Mouse (Mus musculus) hindbrain, embryonic 13.5 days (tissue): ENCODE data around the gene Ifitm6. TPM values are rescaled to one million over a fixed set of nuclear protein-coding genes. Genes with fewer than 3 reads are reported as not detected.
"Not testable (repeated sequence)": the region's sequence is repeated elsewhere in the genome, so short reads cannot be mapped to it uniquely, and the experiment has no call there.

ENCODE experiments used
- ATAC-seq: fragments of 200-750 bp; cut with Nextera tagmentation; 2 replicates; pipeline ENCODE4 v1.8.0; 2017; ENCODE audit warnings: moderate TSS enrichment; ENCODE audit not compliant: low FRiP score
- H3K27ac ChIP-seq: fragments of 300-500 bp; sonication (generic); 2 replicates; pipeline ENCODE4 v1.5.1; 2015; ENCODE audit warnings: inconsistent platforms, mild to moderate bottlenecking, moderate library complexity
- H3K27me3 ChIP-seq: fragments of 300-500 bp; sonication (generic); 2 replicates; pipeline ENCODE4 v1.6.1; 2015; ENCODE audit warnings: mild to moderate bottlenecking, inconsistent platforms
- H3K36me3 ChIP-seq: fragments of 300-500 bp; sonication (generic); 2 replicates; pipeline ENCODE4 v1.6.1; 2015; ENCODE audit warnings: mild to moderate bottlenecking, inconsistent platforms
- H3K4me1 ChIP-seq: fragments of 300-500 bp; sonication (generic); replicated peaks from 2 replicates; pipeline ENCODE4 v1.6.1; 2015; ENCODE audit warnings: inconsistent platforms
- H3K4me2 ChIP-seq: fragments of 300-500 bp; sonication (generic); 2 replicates; pipeline ENCODE4 v1.6.1; 2015; ENCODE audit warnings: inconsistent platforms, mild to moderate bottlenecking, moderate library complexity
- H3K4me3 ChIP-seq: fragments of 300-500 bp; sonication (generic); 2 replicates; pipeline ENCODE4 v1.5.1; 2015; ENCODE audit warnings: mild to moderate bottlenecking, inconsistent platforms
- H3K9ac ChIP-seq: fragments of 300-500 bp; sonication (generic); 2 replicates; pipeline ENCODE4 v1.6.1; 2015; ENCODE audit warnings: mild to moderate bottlenecking, inconsistent platforms
- H3K9me3 ChIP-seq: fragments of 300-500 bp; sonication (generic); 2 replicates; pipeline ENCODE4 v1.6.1; 2016; ENCODE audit warnings: inconsistent platforms
- WGBS: fragments of 180-500 bp; shearing (Covaris S2); methylation state at CpG from one replicate; pipeline ENCODE4 v1.1.7; 2015; 5-methylcytosine and 5-hydroxymethylcytosine counted together
- polyA plus RNA-seq: library from polyadenylated mRNA; unstranded; fragments of >200 nt; fragmentation: Nextera tagmentation; extraction: Ambion mirVana; gene quantifications from 2 replicates; pipeline ENCODE4 v1.2.1, GENCODE M21; 2015

Gene Ifitm6
- polyA plus RNA-seq, 1 experiment from 2014 or later = 0.53 TPM

DNA sequence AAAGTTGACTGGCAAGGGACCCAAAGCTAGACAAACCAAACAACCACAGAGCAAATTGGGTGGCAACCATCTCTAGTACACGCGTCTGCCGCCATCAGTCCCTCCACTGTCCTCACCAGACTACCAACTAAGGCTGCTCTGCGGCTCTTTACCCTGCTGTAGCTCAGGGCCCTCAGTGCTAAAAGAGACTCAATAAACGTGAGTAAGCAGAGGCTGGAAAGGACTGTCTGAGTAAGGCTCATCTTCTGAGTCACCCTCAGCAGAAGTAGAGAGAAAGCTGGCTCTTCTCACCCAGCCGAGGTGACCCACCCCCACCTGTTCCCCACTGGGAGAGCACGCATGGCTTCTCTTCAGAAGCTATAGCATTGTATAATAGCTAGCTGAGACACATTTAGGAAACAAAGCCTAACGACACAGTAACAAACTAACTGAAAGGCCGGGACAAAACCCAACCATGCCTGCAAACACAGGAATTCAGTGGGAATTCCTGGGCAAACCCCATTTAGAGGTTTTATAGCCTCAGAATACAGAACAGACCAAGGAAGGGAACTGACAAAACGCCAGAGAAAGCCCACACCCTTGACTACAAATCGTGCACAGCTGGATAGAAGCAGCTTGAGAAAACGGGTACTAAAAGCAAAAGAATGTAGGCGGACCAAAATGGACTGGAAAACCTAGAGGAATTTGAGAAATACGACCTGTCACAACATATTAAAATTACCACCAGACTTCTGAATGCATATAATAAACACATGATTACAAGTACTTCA lies 44.1 kb downstream of the Ifitm6 start:
- Histone ChIP-seq H3K27me3 (peaks cover 14% of the 10 kb centered on the region; the same call in 1 of the 2 replicates), H3K9ac (no peak overlapping the region), H3K9me3 (no peaks in the 10 kb centered on the region), H3K4me1 (peaks cover 9% of the 10 kb centered on the region; the same call in 1 of the 2 replicates), H3K4me3 (no peak overlapping the region), H3K36me3 (no peaks in the 10 kb centered on the region), H3K27ac (no peak overlapping the region), H3K4me2 (no peak overlapping the region)
- ATAC-seq = no peak
- 18% methylated on average over 14 of the region's 14 CpGs for WGBS

DNA sequence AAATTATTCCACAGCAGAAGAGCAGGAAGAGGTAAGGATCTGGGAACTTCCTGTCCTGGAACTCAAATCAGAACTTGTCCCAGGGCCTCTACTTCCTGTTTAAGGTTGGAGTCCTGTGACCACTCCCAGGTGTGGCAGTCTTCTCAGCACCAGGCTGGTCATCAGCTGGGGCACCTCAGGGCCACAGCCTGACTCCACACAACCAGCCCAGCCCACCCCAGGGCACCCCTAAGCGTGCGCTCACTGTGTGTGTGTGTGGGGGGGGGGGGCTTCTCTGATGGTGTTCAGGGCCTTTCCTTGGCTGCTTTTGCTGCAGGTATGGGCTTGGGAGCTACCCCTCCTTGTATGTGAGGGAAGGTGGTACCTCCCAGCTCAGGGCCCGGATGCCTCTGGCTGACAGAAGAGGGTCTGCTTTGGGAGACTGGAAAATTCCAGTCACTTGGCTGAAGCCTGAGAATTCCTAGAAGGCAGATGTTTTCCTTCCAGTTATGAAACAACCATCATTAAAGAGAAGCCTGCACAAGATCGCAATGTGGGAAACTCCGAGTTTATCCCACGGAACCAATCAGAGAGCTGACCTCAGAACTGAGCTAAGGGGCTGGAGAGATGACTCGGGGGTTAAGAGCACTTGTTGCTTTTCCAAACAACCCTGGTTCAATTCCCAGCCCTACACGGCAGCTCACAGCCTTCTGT lies 46.1 kb downstream of the Ifitm6 start:
- no peak overlapping the region for H3K9ac ChIP-seq
- no peak overlapping the region for H3K4me2 ChIP-seq
- no peak for ATAC-seq
- no peaks in the 10 kb centered on the region for H3K9me3 ChIP-seq
- no peak overlapping the region for H3K27ac ChIP-seq
- peaks cover 23% of the 10 kb centered on the region for H3K27me3 ChIP-seq
- H3K36me3 ChIP-seq = no peaks in the 10 kb centered on the region
- no peak overlapping the region for H3K4me3 ChIP-seq
- 87% methylated on average over 8 of the region's 8 CpGs for WGBS
- H3K4me1 ChIP-seq = peaks cover 9% of the 10 kb centered on the region; the same call in 1 of the 2 replicates

DNA sequence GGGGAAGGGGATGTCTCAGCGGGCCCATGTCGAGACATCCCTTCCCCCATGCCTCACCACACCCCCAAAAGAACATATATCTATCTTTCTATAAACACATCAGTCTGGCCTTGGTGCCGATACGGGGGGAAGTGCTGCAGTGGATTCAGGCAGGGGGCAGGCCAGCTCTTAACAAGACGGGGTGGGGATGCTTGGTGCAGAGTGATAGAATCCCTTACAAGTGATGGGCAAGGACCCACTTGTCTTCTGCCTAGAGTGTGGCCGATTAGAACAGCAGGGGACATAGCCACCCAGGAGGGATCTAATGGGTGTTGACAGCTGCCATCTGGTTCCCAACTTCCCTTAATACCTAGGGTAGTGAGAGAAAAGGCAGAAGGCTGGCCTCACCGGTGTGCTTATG lies 46.8 kb downstream of the Ifitm6 start:
- H3K9ac ChIP-seq = no peak overlapping the region
- H3K4me2 ChIP-seq = no peak overlapping the region
- no peaks in the 10 kb centered on the region for H3K9me3 ChIP-seq
- 45% methylated on average over 7 of the region's 7 CpGs for WGBS
- no peaks in the 10 kb centered on the region for H3K36me3 ChIP-seq
- H3K27me3 ChIP-seq = peaks cover 23% of the 10 kb centered on the region
- ATAC-seq = no peak
- H3K4me3 ChIP-seq = no peak overlapping the region
- H3K4me1 ChIP-seq = peaks cover 9% of the 10 kb centered on the region; the same call in 1 of the 2 replicates
- H3K27ac ChIP-seq = no peak overlapping the region

DNA sequence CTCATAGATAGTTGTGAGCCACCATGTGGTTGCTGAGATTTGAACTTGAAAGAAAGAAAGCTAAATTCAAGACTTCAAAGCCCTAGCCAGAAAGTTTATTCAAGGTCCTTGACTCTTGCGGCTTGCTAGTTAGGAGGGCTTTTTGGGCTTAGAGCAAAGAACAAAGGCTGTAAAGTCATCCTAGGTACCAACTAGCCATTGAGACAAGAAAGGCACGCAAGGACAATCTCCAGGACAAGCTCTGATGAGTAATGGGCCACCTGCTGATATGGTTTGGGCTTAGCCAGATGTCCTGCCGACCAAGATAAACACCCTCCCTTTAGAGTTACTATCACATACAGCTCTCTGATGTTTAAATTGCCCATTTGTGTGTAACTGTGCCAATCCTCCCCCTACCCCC lies 49.0 kb downstream of the Ifitm6 start:
- H3K9ac ChIP-seq, ATAC-seq, H3K36me3 ChIP-seq, H3K9me3 ChIP-seq, H3K4me3 ChIP-seq, H3K4me2 ChIP-seq, H3K4me1 ChIP-seq, H3K27ac ChIP-seq: not testable (repeated sequence)
- 16% methylated on average over 3 of the region's 3 CpGs for WGBS
- peaks cover 21% of the 10 kb centered on the region for H3K27me3 ChIP-seq

DNA sequence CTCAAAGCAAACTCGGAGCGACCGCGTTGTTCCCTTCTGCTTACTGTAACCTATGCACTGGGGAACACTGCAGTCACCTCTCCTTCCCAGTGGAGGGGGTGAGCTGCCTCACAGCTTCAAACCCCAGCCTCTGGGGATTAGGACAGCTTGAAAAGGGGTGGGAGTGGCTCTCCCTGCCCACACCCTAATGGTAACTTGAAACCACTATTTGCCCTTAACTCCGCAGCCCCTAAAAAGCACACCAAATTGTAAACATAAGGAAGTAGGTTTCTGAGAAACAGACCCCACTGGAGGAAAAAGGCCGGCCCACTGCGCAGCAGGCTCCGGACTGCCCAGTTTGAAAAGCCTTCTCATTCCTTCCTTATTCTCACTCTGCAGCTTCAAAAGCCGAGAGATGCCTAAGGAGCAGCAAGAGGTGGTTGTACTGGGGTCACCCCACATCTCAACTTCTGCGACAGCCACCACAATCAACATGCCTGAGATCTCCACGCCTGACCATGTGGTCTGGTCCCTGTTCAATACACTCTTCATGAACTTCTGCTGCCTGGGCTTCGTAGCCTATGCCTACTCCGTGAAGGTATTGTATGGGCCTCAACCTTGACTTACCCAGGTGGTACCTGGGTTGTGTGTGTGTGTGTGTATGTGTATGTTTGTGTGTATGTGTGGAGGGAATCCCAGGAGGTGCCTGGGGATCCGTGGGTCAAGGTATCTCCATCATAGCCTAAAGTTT lies 49.7 kb downstream of the Ifitm6 start:
- Histone ChIP-seq H3K9ac (no peak overlapping the region), H3K27me3 (peaks cover 21% of the 10 kb centered on the region), H3K36me3 (no peaks in the 10 kb centered on the region), H3K27ac (no peak overlapping the region), H3K4me3 (no peak overlapping the region), H3K4me2 (no peak overlapping the region), H3K9me3 (no peaks in the 10 kb centered on the region), H3K4me1 (no peaks in the 10 kb centered on the region)
- WGBS = 7% methylated on average over 14 of the region's 14 CpGs
- no peak for ATAC-seq

DNA sequence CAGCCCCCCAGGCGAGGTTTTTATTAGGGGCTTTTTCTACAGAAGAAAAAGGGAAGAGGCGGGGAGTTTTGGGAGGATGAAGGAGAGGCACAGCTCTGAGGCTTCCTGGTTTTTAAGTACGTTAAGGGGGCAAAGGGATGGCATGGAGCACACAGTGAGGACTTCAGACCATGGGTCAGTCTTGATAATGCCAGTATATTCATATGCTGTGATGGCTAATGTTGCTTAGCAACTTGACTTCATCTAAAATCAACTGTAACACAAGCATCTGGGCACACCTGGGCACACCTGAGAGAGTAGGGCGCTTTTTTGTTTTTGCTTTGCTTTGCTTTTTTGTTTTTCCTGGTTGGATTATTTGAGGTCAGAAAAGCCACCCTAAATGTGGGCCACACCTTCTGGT lies 50.8 kb downstream of the Ifitm6 start, which contains the start of gene Ifitm1:
Gene Ifitm1, plus strand, starts transcription at position 301 of the 400 bp plus-strand sequence.
- 90% methylated on average over 4 of the region's 4 CpGs for WGBS
- H3K9me3 ChIP-seq = no peaks in the 10 kb centered on the region
- no peak within 1 kb of the TSS for H3K4me3 ChIP-seq
- no peak within 1 kb of the TSS for H3K4me2 ChIP-seq
- peaks cover 21% of the 10 kb centered on the region for H3K27me3 ChIP-seq
- no peak for ATAC-seq
- no peak within 1 kb of the TSS for H3K9ac ChIP-seq
- H3K4me1 ChIP-seq = no peaks in the 10 kb centered on the region
- no peak within 1 kb of the TSS for H3K27ac ChIP-seq
- no peaks in the 10 kb centered on the region for H3K36me3 ChIP-seq

Other genes with a start within 250 kb of the Ifitm6 start
- 0.26 and 0.57 TPM in 2 replicates for gene Syce1, start 230.1 kb downstream of the Ifitm6 start, polyA plus RNA-seq
- 24.1 and 26.6 TPM in 2 replicates for gene Zfp941, start 195.7 kb downstream of the Ifitm6 start, polyA plus RNA-seq
- gene Urah, start 182.9 kb downstream of the Ifitm6 start, polyA plus RNA-seq = not detected in 2 replicates
- gene Scgb1c1, start 172.4 kb downstream of the Ifitm6 start, polyA plus RNA-seq = not detected in 2 replicates
- not detected in 2 replicates for gene Odf3, start 170.1 kb downstream of the Ifitm6 start, polyA plus RNA-seq
- gene Gm45785, start 161.6 kb downstream of the Ifitm6 start, polyA plus RNA-seq = 0.84 TPM in 1 of 2 replicates, not detected in the other
- gene Ric8a, start 161.0 kb downstream of the Ifitm6 start, polyA plus RNA-seq = 96.7 and 98.5 TPM in 2 replicates
- 43.3 and 44.0 TPM in 2 replicates for gene Bet1l, start 160.3 kb downstream of the Ifitm6 start, polyA plus RNA-seq
- gene Psmd13, start 136.0 kb downstream of the Ifitm6 start, polyA plus RNA-seq = 278 and 284 TPM in 2 replicates
- gene Sirt3, start 135.6 kb downstream of the Ifitm6 start, polyA plus RNA-seq = 41.6 and 45.3 TPM in 2 replicates
- 0.69 TPM in 1 of 2 replicates, not detected in the other for gene Cox8b, start 117.5 kb downstream of the Ifitm6 start, polyA plus RNA-seq
- 0.09 and 0.12 TPM in 2 replicates for gene Nlrp6, start 97.0 kb downstream of the Ifitm6 start, polyA plus RNA-seq
- gene Pgghg, start 76.5 kb downstream of the Ifitm6 start, polyA plus RNA-seq = 8.8 and 10.4 TPM in 2 replicates
- gene Ifitm5, start 67.6 kb downstream of the Ifitm6 start, polyA plus RNA-seq = 0.36 and 1.7 TPM in 2 replicates
- not detected in 2 replicates for gene Gm45717, start 62.0 kb downstream of the Ifitm6 start, polyA plus RNA-seq
- 211 and 226 TPM in 2 replicates for gene Ifitm2, start 61.9 kb downstream of the Ifitm6 start, polyA plus RNA-seq
- 13.4 and 13.6 TPM in 2 replicates for gene Ifitm1, start 50.7 kb downstream of the Ifitm6 start, polyA plus RNA-seq
- gene Ifitm3, start 7.2 kb downstream of the Ifitm6 start, polyA plus RNA-seq = 29.0 and 29.1 TPM in 2 replicates
- gene Gm17387, start 11.2 kb upstream of the Ifitm6 start, polyA plus RNA-seq = not detected in 2 replicates
- gene B4galnt4, start 43.2 kb upstream of the Ifitm6 start, polyA plus RNA-seq = 44.8 and 47.2 TPM in 2 replicates
- 0.27 and 0.32 TPM in 2 replicates for gene Pkp3, start 60.3 kb upstream of the Ifitm6 start, polyA plus RNA-seq
- 1.7 and 2.9 TPM in 2 replicates for gene Sigirr, start 82.6 kb upstream of the Ifitm6 start, polyA plus RNA-seq
- 0.09 TPM in 1 of 2 replicates, not detected in the other for gene Ano9, start 99.9 kb upstream of the Ifitm6 start, polyA plus RNA-seq
- 79.8 and 83.6 TPM in 2 replicates for gene Ptdss2, start 104.5 kb upstream of the Ifitm6 start, polyA plus RNA-seq
- 51.1 and 53.5 TPM in 2 replicates for gene Rnh1, start 154.9 kb upstream of the Ifitm6 start, polyA plus RNA-seq
- gene Hras, start 176.1 kb upstream of the Ifitm6 start, polyA plus RNA-seq = 109 and 118 TPM in 2 replicates
- gene Lrrc56, start 176.2 kb upstream of the Ifitm6 start, polyA plus RNA-seq = 10.3 and 11.2 TPM in 2 replicates
- 1.2 and 1.8 TPM in 2 replicates for gene Lmntd2, start 196.2 kb upstream of the Ifitm6 start, polyA plus RNA-seq
- 27.4 and 32.9 TPM in 2 replicates for gene Rassf7, start 197.9 kb upstream of the Ifitm6 start, polyA plus RNA-seq
- 77.1 and 78.9 TPM in 2 replicates for gene Phrf1, start 210.9 kb upstream of the Ifitm6 start, polyA plus RNA-seq
- 1.2 and 1.3 TPM in 2 replicates for gene Irf7, start 248.6 kb upstream of the Ifitm6 start, polyA plus RNA-seq